Mouse (Mus musculus): Measurements from ENCODE around the gene Spata21. TPM values are rescaled to one million over a fixed set of nuclear protein-coding genes. Genes with fewer than 3 reads are reported as not detected.

Gene Spata21
- polyA plus RNA-seq, 1 experiment from 2014 or later, result 0.27 TPM

- H3K4me2 ChIP-seq, result peak within 1 kb of the TSS; percentile 97
- no peaks in the 10 kb centered on the region for H3K9me3 ChIP-seq
- peaks cover 7% of the 10 kb centered on the region; the same call in 1 of the 2 replicates for H3K36me3 ChIP-seq (replicated peaks)
- H3K4me1 ChIP-seq, result peaks cover 19% of the 10 kb centered on the region
- ATAC-seq (replicated peaks), result peak; percentile 92
- H3K27ac ChIP-seq, result peak within 1 kb of the TSS; percentile 80
- 1% methylated on average over 67 of the region's 67 CpGs for WGBS
- H3K9ac ChIP-seq, result peak within 1 kb of the TSS; percentile 92
- no peaks in the 10 kb centered on the region for H3K27me3 ChIP-seq (replicated peaks)
- peak within 1 kb of the TSS; percentile 91 for H3K4me3 ChIP-seq
Observed at GRCm38 (mm10) chr4:141077681-141078509, 10.2 kb upstream of the Spata21 start, which contains the start of gene Necap2. Gene Necap2, minus strand, starts transcription at chr4:141078357.

- Histone ChIP-seq H3K4me1 (peaks cover 19% of the 10 kb centered on the region), H3K27me3 (replicated peaks) (no peaks in the 10 kb centered on the region), H3K4me3 (no peak overlapping the region), H3K4me2 (no peak overlapping the region), H3K36me3 (replicated peaks) (peaks cover 2% of the 10 kb centered on the region; the same call in 1 of the 2 replicates), H3K9ac (no peak overlapping the region), H3K9me3 (no peaks in the 10 kb centered on the region), H3K27ac (no peak overlapping the region)
- peak; percentile 61 for ATAC-seq (replicated peaks)
- 66% methylated on average over 18 of the region's 18 CpGs for WGBS
Observed at GRCm38 (mm10) chr4:141078510-141079137, 9.5 kb upstream of the Spata21 start.

- Histone ChIP-seq H3K9me3 (no peaks in the 10 kb centered on the region), H3K27ac (no peak overlapping the region), H3K36me3 (replicated peaks) (no peaks in the 10 kb centered on the region), H3K27me3 (replicated peaks) (no peaks in the 10 kb centered on the region), H3K4me3 (no peak overlapping the region), H3K4me1 (no peaks in the 10 kb centered on the region), H3K9ac (no peak overlapping the region), H3K4me2 (no peak overlapping the region)
- WGBS, result 84% methylated on average over 10 of the region's 10 CpGs
- ATAC-seq (replicated peaks), result no peak
Observed at GRCm38 (mm10) chr4:141086862-141087261, 1.3 kb upstream of the Spata21 start.

- H3K4me1 ChIP-seq, result no peaks in the 10 kb centered on the region
- H3K9ac ChIP-seq, result no peak overlapping the region
- no peaks in the 10 kb centered on the region for H3K36me3 ChIP-seq (replicated peaks)
- H3K4me2 ChIP-seq, result no peak overlapping the region
- H3K27ac ChIP-seq, result no peak overlapping the region
- no peak overlapping the region for H3K4me3 ChIP-seq
- H3K27me3 ChIP-seq (replicated peaks), result no peaks in the 10 kb centered on the region
- H3K9me3 ChIP-seq, result no peaks in the 10 kb centered on the region
- ATAC-seq (replicated peaks), result no peak
- WGBS, result 73% methylated on average over 9 of the region's 9 CpGs
Observed at GRCm38 (mm10) chr4:141088714-141089113, 581 bp downstream of the Spata21 start.

GRCm38 (mm10) chr4:141095016-141095415 lies 6.9 kb downstream of the Spata21 start:
- Histone ChIP-seq H3K4me3 (no peak overlapping the region), H3K4me1 (no peaks in the 10 kb centered on the region), H3K9me3 (no peaks in the 10 kb centered on the region), H3K4me2 (no peak overlapping the region), H3K27me3 (replicated peaks) (no peaks in the 10 kb centered on the region), H3K9ac (no peak overlapping the region), H3K36me3 (replicated peaks) (no peaks in the 10 kb centered on the region), H3K27ac (no peak overlapping the region)
- ATAC-seq (replicated peaks), result no peak
- 81% methylated on average over 10 of the region's 10 CpGs for whole genome bisulfite sequencing

GRCm38 (mm10) chr4:141096710-141097109 lies 8.6 kb downstream of the Spata21 start:
- H3K27me3 ChIP-seq (replicated peaks), result no peaks in the 10 kb centered on the region
- no peaks in the 10 kb centered on the region for H3K4me1 ChIP-seq
- no peak overlapping the region for H3K9ac ChIP-seq
- H3K4me3 ChIP-seq, result no peak overlapping the region
- 16% methylated on average over 9 of the region's 9 CpGs for WGBS
- no peaks in the 10 kb centered on the region for H3K9me3 ChIP-seq
- H3K27ac ChIP-seq, result no peak overlapping the region
- ATAC-seq (replicated peaks), result no peak
- no peak overlapping the region for H3K4me2 ChIP-seq
- H3K36me3 ChIP-seq (replicated peaks), result no peaks in the 10 kb centered on the region

- Histone ChIP-seq H3K27me3 (replicated peaks) (no peaks in the 10 kb centered on the region), H3K9me3 (no peaks in the 10 kb centered on the region), H3K36me3 (replicated peaks) (no peaks in the 10 kb centered on the region), H3K4me1 (no peaks in the 10 kb centered on the region), H3K4me2 (no peak overlapping the region), H3K9ac (no peak overlapping the region), H3K4me3 (no peak overlapping the region), H3K27ac (no peak overlapping the region)
- ATAC-seq (replicated peaks), result no peak
- 87% methylated on average over 4 of the region's 4 CpGs for WGBS
Observed at GRCm38 (mm10) chr4:141098935-141099334, 10.8 kb downstream of the Spata21 start.

GRCm38 (mm10) chr4:141099956-141100355 lies 11.8 kb downstream of the Spata21 start:
- no peaks in the 10 kb centered on the region for H3K9me3 ChIP-seq
- H3K27ac ChIP-seq, result no peak overlapping the region
- H3K4me1 ChIP-seq, result no peaks in the 10 kb centered on the region
- H3K27me3 ChIP-seq (replicated peaks), result no peaks in the 10 kb centered on the region
- H3K4me3 ChIP-seq, result no peak overlapping the region
- H3K9ac ChIP-seq, result no peak overlapping the region
- H3K36me3 ChIP-seq (replicated peaks), result no peaks in the 10 kb centered on the region
- ATAC-seq (replicated peaks), result no peak
- no peak overlapping the region for H3K4me2 ChIP-seq
- WGBS, result 78% methylated on average over 5 of the region's 5 CpGs

- WGBS, result 93% methylated on average over 9 of the region's 9 CpGs
- no peaks in the 10 kb centered on the region for H3K36me3 ChIP-seq (replicated peaks)
- no peak overlapping the region for H3K4me2 ChIP-seq
- no peaks in the 10 kb centered on the region for H3K4me1 ChIP-seq
- H3K9ac ChIP-seq, result no peak overlapping the region
- H3K9me3 ChIP-seq, result no peaks in the 10 kb centered on the region
- no peak overlapping the region for H3K4me3 ChIP-seq
- ATAC-seq (replicated peaks), result no peak
- H3K27ac ChIP-seq, result no peak overlapping the region
- H3K27me3 ChIP-seq (replicated peaks), result no peaks in the 10 kb centered on the region
Observed at GRCm38 (mm10) chr4:141101291-141101690, 13.2 kb downstream of the Spata21 start.

GRCm38 (mm10) chr4:141101855-141102254 lies 13.7 kb downstream of the Spata21 start:
- H3K9ac ChIP-seq, result no peak overlapping the region
- H3K36me3 ChIP-seq (replicated peaks), result no peaks in the 10 kb centered on the region
- H3K4me1 ChIP-seq, result no peaks in the 10 kb centered on the region
- no peak overlapping the region for H3K27ac ChIP-seq
- no peak for ATAC-seq (replicated peaks)
- H3K9me3 ChIP-seq, result no peaks in the 10 kb centered on the region
- WGBS, result 67% methylated on average over 6 of the region's 6 CpGs
- no peak overlapping the region for H3K4me3 ChIP-seq
- no peak overlapping the region for H3K4me2 ChIP-seq
- no peaks in the 10 kb centered on the region for H3K27me3 ChIP-seq (replicated peaks)

- ATAC-seq (replicated peaks), result no peak
- Histone ChIP-seq H3K9me3 (no peaks in the 10 kb centered on the region), H3K27me3 (replicated peaks) (no peaks in the 10 kb centered on the region), H3K9ac (no peak overlapping the region), H3K27ac (no peak overlapping the region), H3K36me3 (replicated peaks) (no peaks in the 10 kb centered on the region), H3K4me1 (no peaks in the 10 kb centered on the region), H3K4me2 (no peak overlapping the region), H3K4me3 (no peak overlapping the region)
- WGBS, result 82% methylated on average over 16 of the region's 16 CpGs
Observed at GRCm38 (mm10) chr4:141106526-141107183, 18.5 kb downstream of the Spata21 start.

GRCm38 (mm10) chr4:141108196-141108732 lies 20.1 kb downstream of the Spata21 start:
- Histone ChIP-seq H3K4me2 (no peak overlapping the region), H3K27me3 (replicated peaks) (no peaks in the 10 kb centered on the region), H3K9me3 (no peaks in the 10 kb centered on the region), H3K4me1 (no peaks in the 10 kb centered on the region), H3K9ac (no peak overlapping the region), H3K36me3 (replicated peaks) (no peaks in the 10 kb centered on the region), H3K4me3 (no peak overlapping the region), H3K27ac (no peak overlapping the region)
- ATAC-seq (replicated peaks), result no peak
- WGBS, result 65% methylated on average over 10 of the region's 10 CpGs
